Mouse (Mus musculus) ES-E14 (cell line): Measurements from ENCODE around the gene Nme3. TPM values are rescaled to one million over a fixed set of nuclear protein-coding genes. Genes with fewer than 3 reads are reported as not detected.
A peak's percentile ranks its signal among the peaks of the same experiment; 100 is the strongest.
"Not testable (repeated sequence)": the region's sequence is repeated elsewhere in the genome, so short reads cannot be mapped to it uniquely, and the experiment has no call there.

Experiments used
- DNase-seq: peaks from one replicate; pipeline ENCODE4 v3.0.0-alpha.2; 2013; ENCODE audit warnings: low read depth, low spot score
- H3K27ac ChIP-seq: 2 replicates; pipeline ENCODE4 v1.5.1; 2012; ENCODE audit warnings: low read depth, mild to moderate bottlenecking, low read length, moderate library complexity, mixed read lengths; ENCODE audit not compliant: poor library complexity, insufficient read depth, severe bottlenecking
- H3K36me3 ChIP-seq: 2 replicates; pipeline ENCODE4 v1.6.1; 2012; ENCODE audit warnings: mild to moderate bottlenecking, low read length, moderate library complexity, mixed read lengths; ENCODE audit not compliant: control insufficient read depth, poor library complexity, insufficient read depth, severe bottlenecking
- H3K4me1 ChIP-seq, 2 experiments: fragments of 150-350 bp in 1 of 2; sonication (generic) in 1 of 2; 2 replicates each; pipeline ENCODE4 v1.6.1; 2012; ENCODE audit warnings: low read length in 2 of 2, mild to moderate bottlenecking in 1 of 2, mixed read lengths in 1 of 2; ENCODE audit not compliant: control insufficient read depth in 2 of 2, insufficient read depth in 2 of 2, poor library complexity in 1 of 2
- H3K4me3 ChIP-seq, 2 experiments: fragments of 150-350 bp in 1 of 2; sonication (generic) in 1 of 2; 2 replicates each; pipeline ENCODE4 v1.5.1; 2012; ENCODE audit warnings: low read length in 2 of 2, low read depth in 1 of 2, mild to moderate bottlenecking in 1 of 2, mixed read lengths in 1 of 2; ENCODE audit not compliant: insufficient read depth in 1 of 2, poor library complexity in 1 of 2, severe bottlenecking in 1 of 2
- H3K9ac ChIP-seq: 2 replicates; pipeline ENCODE4 v1.6.1; 2012; ENCODE audit warnings: low read depth, mild to moderate bottlenecking, low read length, mixed read lengths; ENCODE audit not compliant: poor library complexity, insufficient read depth, severe bottlenecking
- H3K9me3 ChIP-seq: fragments of 150-350 bp; sonication (generic); 2 replicates; pipeline ENCODE4 v1.6.1; 2012; ENCODE audit warnings: low read depth, mild to moderate bottlenecking, low read length; ENCODE audit not compliant: control insufficient read depth, insufficient read depth
- CHD2 ChIP-seq: IDR thresholded peaks from 2 replicates; pipeline ENCODE4 v1.6.1; 2014; ENCODE audit warnings: mild to moderate bottlenecking, low read depth, low read length, inconsistent platforms
- HCFC1 ChIP-seq: IDR thresholded peaks from 2 replicates; pipeline ENCODE4 v1.6.1; 2012; ENCODE audit warnings: low read length, inconsistent platforms, borderline replicate concordance; ENCODE audit not compliant: insufficient read depth
- MAFK ChIP-seq: IDR thresholded peaks from 2 replicates; pipeline ENCODE4 v1.6.1; 2014; ENCODE audit warnings: mild to moderate bottlenecking, low read depth, low read length, inconsistent platforms; ENCODE audit not compliant: insufficient read depth
- ZC3H11A ChIP-seq: IDR thresholded peaks from 2 replicates; pipeline ENCODE4 v1.6.1; 2012; ENCODE audit warnings: low read depth, mild to moderate bottlenecking, inconsistent platforms, low read length, borderline replicate concordance
- ZNF384 ChIP-seq: IDR thresholded peaks from 2 replicates; pipeline ENCODE4 v1.6.1; 2012; ENCODE audit warnings: low read depth, low read length, inconsistent platforms
- in situ Hi-C, 2 experiments: fragments of 600-800 bp; cut with MboI; formaldehyde crosslinking; loops; one replicate each; pipeline ENCODE4 v1.15.1; 2025; ENCODE audit warnings: low sequenced_read_pairs in 2 of 2, inconsistent platforms in 1 of 2; ENCODE audit not compliant: unreplicated experiment in 2 of 2
- total RNA-seq: library from RNA; depleted of rRNA; stranded (reverse); fragments of 300-350 nt; gene quantifications from 2 replicates; pipeline ENCODE4 v1.2.3, GENCODE M21; 2012; rRNA removed

The Nme3 gene
- total RNA-seq, 1 experiment: 59.4 TPM

DNA sequence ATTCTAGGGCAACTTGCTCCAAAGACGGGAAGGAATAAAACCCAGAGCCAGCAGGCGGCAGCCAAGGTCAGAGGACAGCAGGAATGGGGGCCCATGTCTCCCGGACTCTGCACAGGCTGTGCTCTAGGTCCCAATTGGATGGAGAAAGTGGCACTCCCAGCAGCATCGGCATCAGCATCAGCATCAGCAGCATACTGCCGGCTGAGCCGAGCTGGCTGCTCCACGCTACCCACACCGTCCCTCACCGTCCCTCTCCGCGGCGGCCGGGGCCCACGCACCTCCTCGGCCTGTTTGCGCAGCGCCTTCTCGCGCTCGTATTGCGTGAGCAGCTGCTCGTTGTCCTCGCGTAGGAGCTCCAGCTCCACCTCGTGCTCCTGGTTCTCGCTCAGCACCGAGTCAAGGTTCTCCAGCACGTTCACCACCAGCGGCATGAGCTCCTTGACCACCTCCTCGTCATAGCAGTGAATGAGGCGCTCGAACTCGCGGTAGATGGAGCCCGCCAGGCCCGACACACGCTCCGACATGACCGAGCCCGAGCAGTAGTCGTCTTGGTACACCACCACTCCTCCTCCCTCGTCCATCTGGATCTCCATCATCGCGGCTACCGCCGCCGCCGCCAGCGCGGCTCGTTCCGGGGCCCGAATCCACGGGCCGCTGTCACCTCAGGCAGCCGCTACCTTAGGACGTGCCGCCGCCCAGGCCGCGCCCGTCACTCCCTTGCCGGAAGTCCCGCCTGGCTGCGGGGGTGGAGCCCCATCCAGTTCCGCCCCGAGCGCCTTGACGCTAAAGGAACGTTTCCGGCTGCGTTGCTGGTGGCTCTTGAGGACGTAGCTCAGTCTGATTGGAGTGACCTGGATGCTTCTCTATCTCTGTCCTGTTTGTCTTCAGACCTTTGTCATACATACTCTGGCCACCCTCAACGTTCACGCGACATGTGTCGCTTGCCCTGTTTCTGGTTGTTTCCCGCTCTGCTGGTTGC is 40.2 kb downstream of the Nme3 start, which contains the start of gene Mapk8ip3:
Gene Mapk8ip3, minus strand, starts transcription at position 719 of the 979 bp plus-strand sequence.
- H3K9ac ChIP-seq: peak within 1 kb of the TSS; percentile 83
- TF ChIP-seq HCFC1 (peak; percentile 22; the same call in 1 of the 2 replicates), MAFK (no peak)
- H3K27ac ChIP-seq: no peak within 1 kb of the TSS
- in situ Hi-C loops: no loop called here
- peak; percentile 80 for DNase-seq
- H3K36me3 ChIP-seq: no peaks in the 10 kb centered on the region
- no peaks in the 10 kb centered on the region for H3K9me3 ChIP-seq
- H3K4me1 ChIP-seq: 0 out of 4 replicates have a peak, but pooled peaks cover 0 to 3% of the 10 kb centered on the region in 2 experiments
- peak within 1 kb of the TSS; percentile 86 to 98 for H3K4me3 ChIP-seq

- Histone ChIP-seq H3K9me3 (no peaks in the 10 kb centered on the region), H3K9ac (peak overlapping the region; percentile 41; the same call in 1 of the 2 replicates), H3K4me3 (peak overlapping the region; percentile 39 to 98), H3K27ac (no peak overlapping the region), H3K36me3 (no peaks in the 10 kb centered on the region; the same call in 1 of the 2 replicates), H3K4me1 (0 out of 4 replicates have a peak, but pooled peaks cover 0 to 3% of the 10 kb centered on the region in 2 experiments)
- DNase-seq: no peak
- TF ChIP-seq ZC3H11A (no peak), MAFK (no peak), ZNF384 (peak; percentile 51; the same call in 1 of the 2 replicates)
- in situ Hi-C loops: no loop called here
Observed at GRCm38 (mm10) chr17:24937266-24937665, 41.0 kb downstream of the Nme3 start.

DNA sequence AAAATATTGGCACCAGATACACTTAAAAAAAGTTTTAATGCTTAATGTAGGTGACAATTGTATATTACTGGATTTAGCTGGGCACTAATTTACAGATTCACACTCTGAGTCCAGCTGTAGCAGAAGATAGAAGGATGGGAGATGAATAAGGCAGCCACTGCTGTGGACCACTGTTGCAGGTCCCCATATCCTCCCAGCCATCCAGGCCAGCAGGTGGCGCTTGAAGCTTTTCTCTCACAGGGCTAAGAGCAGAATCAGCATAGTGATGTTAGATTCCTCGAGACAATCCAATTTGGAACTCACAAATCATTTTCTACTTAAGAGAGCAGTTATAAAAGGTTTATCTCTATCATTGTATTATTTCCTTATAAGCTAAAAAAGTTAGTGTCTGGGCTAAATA is 46.2 kb downstream of the Nme3 start:
- in situ Hi-C loops, H3K4me3 ChIP-seq, H3K27ac ChIP-seq, H3K9me3 ChIP-seq, DNase-seq, H3K9ac ChIP-seq, H3K4me1 ChIP-seq: not testable (repeated sequence)
- TF ChIP-seq MAFK: 0 out of 2 replicates have a peak, but pooled peaks have one; percentile 15
- peaks cover 27% of the 10 kb centered on the region for H3K36me3 ChIP-seq

DNA sequence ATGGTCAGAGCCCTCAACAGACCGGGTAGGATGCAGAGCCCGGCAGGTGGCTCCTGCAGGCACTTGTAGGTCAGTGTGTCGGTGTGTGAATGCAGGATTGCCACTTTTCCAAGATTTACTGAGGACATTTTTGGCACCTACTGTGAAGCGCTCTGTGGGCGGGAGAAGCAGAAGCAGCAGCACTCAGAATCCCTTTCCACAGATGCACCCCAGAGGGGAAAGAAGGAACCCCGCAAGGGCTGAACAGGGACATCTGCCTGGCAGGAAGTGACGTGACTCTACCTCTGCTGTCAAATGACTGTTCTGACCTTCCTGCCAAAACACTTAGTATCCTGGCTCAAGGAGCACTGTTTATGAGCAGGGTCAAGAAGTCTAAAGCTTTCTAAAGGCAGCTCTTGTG is 46.7 kb downstream of the Nme3 start:
- Histone ChIP-seq H3K4me3 (no peak overlapping the region), H3K9me3 (no peaks in the 10 kb centered on the region), H3K27ac (no peak overlapping the region), H3K36me3 (peaks cover 31% of the 10 kb centered on the region), H3K9ac (no peak overlapping the region), H3K4me1 (no peaks in the 10 kb centered on the region)
- in situ Hi-C loops: no loop called here
- TF ChIP-seq CHD2 (no peak), ZC3H11A (no peak), HCFC1 (no peak), ZNF384 (no peak), MAFK (no peak)
- DNase-seq: no peak

DNA sequence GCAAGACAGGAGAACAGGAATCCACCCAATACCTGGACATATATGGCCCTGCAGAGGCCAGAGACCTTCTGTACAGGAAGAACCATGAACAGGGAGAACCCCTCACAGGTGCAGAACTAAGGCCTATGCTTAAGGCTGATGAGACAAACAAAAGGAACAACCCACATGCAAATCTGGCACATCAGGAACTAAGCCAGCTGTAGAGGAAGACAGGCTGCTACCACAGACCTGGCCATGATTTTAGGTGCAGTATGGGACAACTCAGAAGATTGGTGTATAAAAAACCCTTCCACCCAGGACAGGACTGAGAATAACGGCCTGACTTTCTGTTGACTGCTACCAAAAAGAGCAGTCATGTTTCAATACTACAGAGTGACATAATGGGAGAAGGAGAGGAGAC is 47.3 kb downstream of the Nme3 start:
- H3K4me3 ChIP-seq, in situ Hi-C loops: not testable (repeated sequence)
- H3K36me3 ChIP-seq: peaks cover 36% of the 10 kb centered on the region

More for the DNA sequence above, 47.3 kb downstream of the Nme3 start:
- not testable (repeated sequence) for H3K9ac ChIP-seq, H3K9me3 ChIP-seq, H3K4me1 ChIP-seq, DNase-seq, H3K27ac ChIP-seq

Other genes with a start within 250 kb of the Nme3 start
- 11.4 and 22.7 TPM in 2 replicates for gene Slc9a3r2, start 246.2 kb upstream of the Nme3 start, total RNA-seq
- gene Npw, start 238.0 kb upstream of the Nme3 start, total RNA-seq: 3.0 and 6.0 TPM in 2 replicates
- gene Zfp598, start 226.8 kb upstream of the Nme3 start, total RNA-seq: 39.7 and 55.9 TPM in 2 replicates
- gene Syngr3, start 206.5 kb upstream of the Nme3 start, total RNA-seq: 4.1 and 13.1 TPM in 2 replicates
- gene Gfer, start 200.3 kb upstream of the Nme3 start, total RNA-seq: 61.8 and 63.4 TPM in 2 replicates
- 2.9 and 7.5 TPM in 2 replicates for gene Noxo1, start 200.3 kb upstream of the Nme3 start, total RNA-seq
- 108 and 119 TPM in 2 replicates for gene Tbl3, start 188.8 kb upstream of the Nme3 start, total RNA-seq
- gene Rnf151, start 178.4 kb upstream of the Nme3 start, total RNA-seq: 0.71 and 0.95 TPM in 2 replicates
- 3,495 and 3,661 TPM in 2 replicates for gene Rps2, start 178.4 kb upstream of the Nme3 start, total RNA-seq
- 147 and 191 TPM in 2 replicates for gene Ndufb10, start 172.0 kb upstream of the Nme3 start, total RNA-seq
- 0.16 and 0.67 TPM in 2 replicates for gene Rpl3l, start 168.7 kb upstream of the Nme3 start, total RNA-seq
- 23.5 and 30.2 TPM in 2 replicates for gene Msrb1, start 159.9 kb upstream of the Nme3 start, total RNA-seq
- 1.6 and 2.3 TPM in 2 replicates for gene Hs3st6, start 143.5 kb upstream of the Nme3 start, total RNA-seq
- 0.13 and 0.42 TPM in 2 replicates for gene Meiob, start 92.2 kb upstream of the Nme3 start, total RNA-seq
- 37.3 and 40.5 TPM in 2 replicates for gene Hagh, start 56.4 kb upstream of the Nme3 start, total RNA-seq
- 9.7 and 9.8 TPM in 2 replicates for gene Fahd1, start 46.1 kb upstream of the Nme3 start, total RNA-seq
- 2.5 and 5.8 TPM in 2 replicates for gene Igfals, start 30.5 kb upstream of the Nme3 start, total RNA-seq
- 85.8 and 118 TPM in 2 replicates for gene Nubp2, start 10.2 kb upstream of the Nme3 start, total RNA-seq
- gene Spsb3, start 9.9 kb upstream of the Nme3 start, total RNA-seq: 34.2 and 37.1 TPM in 2 replicates
- gene Eme2, start 1.4 kb upstream of the Nme3 start, total RNA-seq: 21.8 and 33.7 TPM in 2 replicates
- 36.1 and 39.6 TPM in 2 replicates for gene Mrps34, start 1.4 kb upstream of the Nme3 start, total RNA-seq
- gene Mapk8ip3, start 40.5 kb downstream of the Nme3 start, total RNA-seq: 55.7 and 63.7 TPM in 2 replicates
- 90.3 and 105 TPM in 2 replicates for gene Jpt2, start 64.2 kb downstream of the Nme3 start, total RNA-seq
- gene Cramp1l, start 119.3 kb downstream of the Nme3 start, total RNA-seq: 9.1 and 11.6 TPM in 2 replicates
- 8.1 and 12.1 TPM in 2 replicates for gene Ift140, start 119.6 kb downstream of the Nme3 start, total RNA-seq
- 0.32 and 0.62 TPM in 2 replicates for gene Tmem204, start 187.1 kb downstream of the Nme3 start, total RNA-seq
- gene Telo2, start 219.5 kb downstream of the Nme3 start, total RNA-seq: 34.2 and 47.3 TPM in 2 replicates
- gene Ptx4, start 224.3 kb downstream of the Nme3 start, total RNA-seq: not detected in 2 replicates
- 35.0 and 62.4 TPM in 2 replicates for gene Clcn7, start 236.9 kb downstream of the Nme3 start, total RNA-seq